Mouse (Mus musculus) cerebellum, adult 18-20 months (tissue): ENCODE measurements around the gene Gal3st1.
A peak's percentile ranks its signal among the peaks of the same experiment; 100 is the strongest.
"Not testable (repeated sequence)": the region's sequence is repeated elsewhere in the genome, so short reads cannot be mapped to it uniquely, and the experiment has no call there.

Experiments used
- DNase-seq, 2 experiments: peaks; one replicate each; pipeline ENCODE4 v3.0.0; 2021

Gal3st1 gene

GRCm38 (mm10) chr11:3983291-3983862 is at the start of gene Gal3st1:
TSS of gene Gal3st1 (plus strand) at chr11:3983636.
- DNase-seq, result peak; percentile 13 to 17

- DNase-seq, result no peak
These were observed 49.6 kb upstream of the Gal3st1 start for GRCm38 (mm10) chr11:3933756-3934285.

- DNase-seq, result no peak
These were observed 48.3 kb upstream of the Gal3st1 start for GRCm38 (mm10) chr11:3935135-3935534.

- DNase-seq, result no peak
These were observed 47.1 kb upstream of the Gal3st1 start for GRCm38 (mm10) chr11:3936318-3936717.

GRCm38 (mm10) chr11:3937321-3937874 is 46.0 kb upstream of the Gal3st1 start:
- DNase-seq, result no peak

GRCm38 (mm10) chr11:3941371-3941770 is 42.1 kb upstream of the Gal3st1 start:
- DNase-seq, result no peak

GRCm38 (mm10) chr11:3946386-3946785 is 37.0 kb upstream of the Gal3st1 start:
- no peak for DNase-seq

GRCm38 (mm10) chr11:3954876-3955275 is 28.6 kb upstream of the Gal3st1 start:
- not testable (repeated sequence) for DNase-seq

GRCm38 (mm10) chr11:3955371-3955770 is 28.1 kb upstream of the Gal3st1 start:
- not testable (repeated sequence) for DNase-seq

- DNase-seq, result no peak
These were observed 22.5 kb upstream of the Gal3st1 start for GRCm38 (mm10) chr11:3960901-3961300.

GRCm38 (mm10) chr11:3961761-3962160 is 21.7 kb upstream of the Gal3st1 start:
- no peak for DNase-seq

- DNase-seq, result no peak
These were observed 20.3 kb upstream of the Gal3st1 start for GRCm38 (mm10) chr11:3963155-3963554.

- peak; percentile 79 to 88 for DNase-seq
These were observed 19.6 kb upstream of the Gal3st1 start, which contains the start of gene Pes1 for GRCm38 (mm10) chr11:3963610-3964415. TSS of gene Pes1 (plus strand) at chr11:3963975.

GRCm38 (mm10) chr11:3964416-3965172 is 18.8 kb upstream of the Gal3st1 start:
- DNase-seq, result no peak

GRCm38 (mm10) chr11:3969837-3970236 is 13.6 kb upstream of the Gal3st1 start:
- no peak for DNase-seq

- DNase-seq, result no peak
These were observed 13.1 kb upstream of the Gal3st1 start for GRCm38 (mm10) chr11:3970361-3970760.

GRCm38 (mm10) chr11:3973081-3973480 is 10.4 kb upstream of the Gal3st1 start:
- no peak for DNase-seq

GRCm38 (mm10) chr11:3974311-3974710 is 9.1 kb upstream of the Gal3st1 start:
- no peak for DNase-seq

- no peak for DNase-seq
These were observed 6.8 kb upstream of the Gal3st1 start, which contains the start of gene 4930556J24Rik for GRCm38 (mm10) chr11:3976678-3977077. TSS of gene 4930556J24Rik (minus strand) at chr11:3976778.

GRCm38 (mm10) chr11:3978421-3978820 is 5.0 kb upstream of the Gal3st1 start:
- no peak for DNase-seq

- no peak for DNase-seq
These were observed 1.9 kb upstream of the Gal3st1 start for GRCm38 (mm10) chr11:3981536-3981935.

GRCm38 (mm10) chr11:3982275-3983209 is 894 bp upstream of the Gal3st1 start:
- no peak for DNase-seq
